In genomic region chr7:122395159-122395975, GRCm38 (mm10) we compare ENCODE assay signal across 23 mouse cellular contexts.
DNase-seq lines count a peak whose midpoint lies in the region; ATAC-seq and TF ChIP-seq lines count a peak whose summit lies in the region.
"Had no signal": no experiment of that assay in that cellular context is flagged by ENCODE, and none has a peak within 500 bp of the region (broad histone marks: within the 10 kb centered on the region; RNA-seq: fewer than 3 reads in every experiment).

No protein-coding gene starts in this region.

- H3K27me3 ChIP-seq in hindbrain, postnatal 0 days (ENCODE audit: insufficient read depth, low read length): no peaks in the 10 kb centered on the region
- no peaks in the 10 kb centered on the region for H3K27me3 ChIP-seq in hindbrain, embryonic 10.5 days (ENCODE audit: insufficient read depth, poor library complexity, severe bottlenecking)
- H3K27me3 ChIP-seq in forebrain, postnatal 0 days (ENCODE audit: insufficient read depth, low read length): no peaks in the 10 kb centered on the region
- H3K27me3 ChIP-seq: heart, embryonic 15.5 days; midbrain, embryonic 12.5 days had no signal

- H3K27ac ChIP-seq in hindbrain, postnatal 0 days: peak overlapping the region; percentile 32; the same call in 1 of the 2 replicates
- no peak overlapping the region for H3K27ac ChIP-seq in hindbrain, embryonic 10.5 days
- no peak overlapping the region for H3K27ac ChIP-seq in forebrain, postnatal 0 days (ENCODE audit: low read depth, low read length)
- H3K27ac ChIP-seq: forebrain, embryonic 10.5 days; heart, embryonic 15.5 days; kidney, postnatal 0 days; midbrain, embryonic 12.5 days had no signal

- TF ChIP-seq CTCF in hindbrain, postnatal 0 days (IDR thresholded peaks at IDR 0.05; ENCODE audit: low read depth): no peak
- no peak for TF ChIP-seq CTCF in forebrain, postnatal 0 days (IDR thresholded peaks at IDR 0.05; ENCODE audit: low read depth)

- no peaks in the 10 kb centered on the region for H3K36me3 ChIP-seq in hindbrain, postnatal 0 days (ENCODE audit: insufficient read depth, low read length)
- no peaks in the 10 kb centered on the region for H3K36me3 ChIP-seq in hindbrain, embryonic 10.5 days
- no peaks in the 10 kb centered on the region for H3K36me3 ChIP-seq in forebrain, postnatal 0 days (ENCODE audit: insufficient read depth)
- H3K36me3 ChIP-seq: forebrain, embryonic 10.5 days; heart, embryonic 15.5 days; midbrain, embryonic 12.5 days had no signal

- H3K4me2 ChIP-seq in hindbrain, postnatal 0 days (ENCODE audit: low read depth, low read length): 0 out of 2 replicates have a peak overlapping the region, but pooled peaks have one; percentile 3
- H3K4me2 ChIP-seq in forebrain, postnatal 0 days (ENCODE audit: low read depth): no peak overlapping the region
- H3K4me2 ChIP-seq: heart, embryonic 15.5 days; liver, embryonic 11.5 days; midbrain, embryonic 12.5 days had no signal

- H3K4me1 ChIP-seq in hindbrain, postnatal 0 days (ENCODE audit: insufficient read depth, low read length): peaks cover 10% of the 10 kb centered on the region
- H3K4me1 ChIP-seq in hindbrain, embryonic 10.5 days (replicated peaks): peaks cover 6% of the 10 kb centered on the region
- H3K4me1 ChIP-seq in forebrain, postnatal 0 days (ENCODE audit: insufficient read depth): 0 out of 2 replicates have a peak, but pooled peaks cover 3% of the 10 kb centered on the region

- H3K4me3 ChIP-seq in hindbrain, postnatal 0 days (ENCODE audit: low read length): no peak overlapping the region
- H3K4me3 ChIP-seq in hindbrain, embryonic 10.5 days: no peak overlapping the region
- H3K4me3 ChIP-seq in forebrain, postnatal 0 days (ENCODE audit: low read depth, low read length): no peak overlapping the region
- H3K4me3 ChIP-seq: forebrain, embryonic 10.5 days; heart, embryonic 15.5 days; midbrain, embryonic 12.5 days had no signal

- no peaks in the 10 kb centered on the region for H3K9me3 ChIP-seq in hindbrain, postnatal 0 days (ENCODE audit: low read length)
- H3K9me3 ChIP-seq in hindbrain, embryonic 10.5 days: no peaks in the 10 kb centered on the region
- no peaks in the 10 kb centered on the region for H3K9me3 ChIP-seq in forebrain, postnatal 0 days (ENCODE audit: low read length)
- H3K9me3 ChIP-seq: forebrain, embryonic 10.5 days; heart, embryonic 15.5 days; midbrain, embryonic 12.5 days had no signal

- no peak for ATAC-seq in hindbrain, postnatal 0 days
- ATAC-seq in inflammation-experienced regulatory T-cells, adult 6 months: peak; percentile 38
- ATAC-seq in forebrain, postnatal 0 days: no peak
- ATAC-seq: forebrain, embryonic 16.5 days; liver, postnatal 0 days; lung, postnatal 0 days had no signal

- DNase-seq in hindbrain, postnatal 0 days (ENCODE audit: low spot score): no peak
- DNase-seq in hindbrain, embryonic 10.5 days (ENCODE audit: low spot score): no peak
- DNase-seq in A20 (ENCODE audit: low read depth, low spot score) (peak; percentile 71), R1 (ENCODE audit: low read depth, low spot score) (peak; percentile 32)
- no peak for DNase-seq in forebrain, postnatal 0 days
- no peak for DNase-seq in testis, postnatal 14 days (ENCODE audit: low spot score)
- DNase-seq in lung, postnatal 10 days: no peak
- DNase-seq: adrenal gland, postnatal 36 days; cerebellum, adult 11 months; cerebellum, adult 9-11 months; gastrocnemius, postnatal 25 days; heart, postnatal 4 days; kidney, adult 18-20 months; liver, postnatal 0 days; thymus, postnatal 25 days had no signal

- 64% methylated on average over 7 of the region's 7 CpGs for WGBS in hindbrain, postnatal 0 days
- 83% methylated on average over 7 of the region's 7 CpGs for WGBS in hindbrain, embryonic 10.5 days
- WGBS in forebrain, postnatal 0 days: 72% methylated on average over 7 of the region's 7 CpGs

- H3K9ac ChIP-seq in hindbrain, postnatal 0 days (replicated peaks; ENCODE audit: low read length): no peak overlapping the region
- H3K9ac ChIP-seq in forebrain, postnatal 0 days: no peak overlapping the region
- H3K9ac ChIP-seq: heart, embryonic 15.5 days; liver, postnatal 0 days; midbrain, embryonic 12.5 days had no signal

Comparison
In these comparisons a context has a peak if more than half of its experiments do, and no peak if none do; other contexts are left out.
1. DNase-seq: peak in A20 (single experiment) and R1 (single experiment); none in hindbrain, postnatal 0 days (single experiment), hindbrain, embryonic 10.5 days (single experiment), forebrain, postnatal 0 days (single experiment), testis, postnatal 14 days (single experiment) and lung, postnatal 10 days (single experiment).